Comparison of ENCODE assay signal across 8 mouse cellular contexts in genomic region chr9:48266286-48267027, GRCm38 (mm10).
DNase-seq lines count a peak whose midpoint lies in the region; ATAC-seq and TF ChIP-seq lines count a peak whose summit lies in the region.

No protein-coding gene starts in this region.

- no peak overlapping the region for H3K27ac ChIP-seq in embryonic fibroblast, embryonic 13.5 days (ENCODE audit: insufficient read depth, low read length)
- H3K27ac ChIP-seq in limb, embryonic 14.5 days (replicated peaks; ENCODE audit: low read depth, low read length) = no peak overlapping the region
- no peak overlapping the region for H3K27ac ChIP-seq in midbrain, embryonic 15.5 days
- H3K27ac ChIP-seq in spleen, adult 2 months (ENCODE audit: insufficient read depth, low read length) = no peak overlapping the region

- ATAC-seq in CD4-positive, CD25-positive, alpha-beta regulatory T cell, adult 4 months = no peak
- peak; percentile 90 for ATAC-seq in limb, embryonic 14.5 days (ENCODE audit: low FRiP score, low read depth)
- ATAC-seq in midbrain, embryonic 15.5 days (replicated peaks) = peak; percentile 94

- H3K4me2 ChIP-seq in limb, embryonic 14.5 days (replicated peaks; ENCODE audit: low read depth, low read length, severe bottlenecking) = peak overlapping the region; percentile 88
- peak overlapping the region; percentile 97 for H3K4me2 ChIP-seq in midbrain, embryonic 15.5 days

- WGBS in limb, embryonic 14.5 days = 11% methylated on average over 21 of the region's 21 CpGs
- 10% methylated on average over 21 of the region's 21 CpGs for WGBS in midbrain, embryonic 15.5 days
- 14% methylated on average over 21 of the region's 21 CpGs for WGBS in spleen, adult 2 months

- H3K4me3 ChIP-seq in embryonic fibroblast, embryonic 13.5 days (ENCODE audit: insufficient read depth, low read length) = peak overlapping the region; percentile 45; the same call in 1 of the 2 replicates
- peak overlapping the region; percentile 39 for H3K4me3 ChIP-seq in limb, embryonic 14.5 days (replicated peaks; ENCODE audit: low read length)
- peak overlapping the region; percentile 49 for H3K4me3 ChIP-seq in midbrain, embryonic 15.5 days
- H3K4me3 ChIP-seq in spleen, adult 2 months (ENCODE audit: extremely low read depth, insufficient read depth, insufficient read length) = 0 out of 2 replicates have a peak overlapping the region, but pooled peaks have one; percentile 44

- no peaks in the 10 kb centered on the region for H3K4me1 ChIP-seq in embryonic fibroblast, embryonic 13.5 days (ENCODE audit: control insufficient read depth, insufficient read depth, low read length)
- H3K4me1 ChIP-seq in limb, embryonic 14.5 days (ENCODE audit: control insufficient read depth, insufficient read depth, low read length) = 0 out of 2 replicates have a peak, but pooled peaks cover 3% of the 10 kb centered on the region
- H3K4me1 ChIP-seq in midbrain, embryonic 15.5 days = peaks cover 11% of the 10 kb centered on the region
- no peaks in the 10 kb centered on the region; the same call in 1 of the 2 replicates for H3K4me1 ChIP-seq in spleen, adult 2 months (ENCODE audit: control insufficient read depth, insufficient read depth, insufficient read length)

- no peak for TF ChIP-seq POLR2A in embryonic fibroblast, embryonic 13.5 days (IDR thresholded peaks at IDR 0.05; ENCODE audit: low read depth, low read length)
- TF ChIP-seq POLR2A in limb, embryonic 14.5 days (IDR thresholded peaks at IDR 0.05; ENCODE audit: borderline replicate concordance, extremely low read depth, insufficient read depth, insufficient read length) = no peak
- TF ChIP-seq POLR2A in spleen, adult 2 months (IDR thresholded peaks at IDR 0.05; ENCODE audit: low read depth, low read length) = no peak

- no peaks in the 10 kb centered on the region for H3K9me3 ChIP-seq in limb, embryonic 14.5 days (ENCODE audit: control insufficient read depth, low read length)
- no peaks in the 10 kb centered on the region for H3K9me3 ChIP-seq in midbrain, embryonic 15.5 days

- peak; percentile 49 for DNase-seq in CD4-positive, CD25-positive, alpha-beta regulatory T cell, adult 2 months (ENCODE audit: low read depth, low spot score)
- peak; percentile 67 to 69 for DNase-seq in heart, adult 9 months (ENCODE audit: low spot score in 2 of 2)
- peak; percentile 60 for DNase-seq in kidney, adult 9 months
- DNase-seq in limb, embryonic 14.5 days (ENCODE audit: low spot score) = peak; percentile 81
- peak; percentile 4 to 75 for DNase-seq in spleen, adult 2 months (ENCODE audit: low read depth in 1 of 2, low spot score in 2 of 2)

- H3K9ac ChIP-seq in limb, embryonic 14.5 days (ENCODE audit: low read depth, low read length, severe bottlenecking) = peak overlapping the region; percentile 44
- peak overlapping the region; percentile 49 for H3K9ac ChIP-seq in midbrain, embryonic 15.5 days

- peak; percentile 80 for TF ChIP-seq CTCF in embryonic fibroblast, embryonic 13.5 days (IDR thresholded peaks at IDR 0.05; ENCODE audit: borderline replicate concordance, insufficient read depth, low read length)
- TF ChIP-seq CTCF in spleen, adult 2 months (IDR thresholded peaks at IDR 0.05; ENCODE audit: extremely low read depth, insufficient read depth, insufficient read length, insufficient replicate concordance) = peak; percentile 84

- H3K36me3 ChIP-seq in limb, embryonic 14.5 days (ENCODE audit: control insufficient read depth, insufficient read depth, low read length) = no peaks in the 10 kb centered on the region
- no peaks in the 10 kb centered on the region for H3K36me3 ChIP-seq in midbrain, embryonic 15.5 days (replicated peaks)
- no peaks in the 10 kb centered on the region for H3K36me3 ChIP-seq in spleen, adult 2 months (ENCODE audit: control insufficient read depth, insufficient read depth, low read length)

- H3K27me3 ChIP-seq in limb, embryonic 14.5 days (ENCODE audit: control insufficient read depth, insufficient read depth, low read length) = no peaks in the 10 kb centered on the region
- no peaks in the 10 kb centered on the region for H3K27me3 ChIP-seq in midbrain, embryonic 15.5 days (replicated peaks)
- 0 out of 2 replicates have a peak, but pooled peaks cover 1% of the 10 kb centered on the region for H3K27me3 ChIP-seq in spleen, adult 2 months (ENCODE audit: control insufficient read depth, insufficient read depth, low read length)
